Mouse (Mus musculus) forebrain, embryonic 14.5 days (tissue): ENCODE results near the gene Timm22. TPM values are rescaled to one million over a fixed set of nuclear protein-coding genes. Genes with fewer than 3 reads are reported as not detected.

Experiments used
- ATAC-seq: fragments of 200-750 bp; cut with Nextera tagmentation; 2 replicates; pipeline ENCODE4 v1.8.0; 2017; ENCODE audit warnings: mild to moderate bottlenecking, moderate library complexity
- DNase-seq: peaks from one replicate; pipeline ENCODE4 v3.0.0-alpha.2; 2015; ENCODE audit warnings: low spot score
- H3K27ac ChIP-seq: fragments of 300-500 bp; sonication (generic); 2 replicates; pipeline ENCODE4 v1.5.1; 2014; ENCODE audit warnings: low read depth, mild to moderate bottlenecking, control low read depth, low read length, moderate library complexity
- H3K27me3 ChIP-seq: fragments of 300-500 bp; sonication (generic); replicated peaks from 2 replicates; pipeline ENCODE4 v1.6.1; 2014; ENCODE audit warnings: low read length, control low read depth, mixed read lengths; ENCODE audit not compliant: control insufficient read depth, insufficient read depth
- H3K36me3 ChIP-seq: fragments of 300-500 bp; sonication (generic); 2 replicates; pipeline ENCODE4 v1.6.1; 2014; ENCODE audit warnings: low read length, control low read depth; ENCODE audit not compliant: control insufficient read depth, insufficient read depth
- H3K4me1 ChIP-seq: fragments of 300-500 bp; sonication (generic); 2 replicates; pipeline ENCODE4 v1.6.1; 2014; ENCODE audit warnings: antibody characterized with exemption, low read length, control low read depth; ENCODE audit not compliant: control insufficient read depth, insufficient read depth
- H3K4me2 ChIP-seq: fragments of 300-500 bp; sonication (generic); 2 replicates; pipeline ENCODE4 v1.6.1; 2014; ENCODE audit warnings: mild to moderate bottlenecking, control low read depth, low read length
- H3K4me3 ChIP-seq: fragments of 300-500 bp; sonication (generic); 2 replicates; pipeline ENCODE4 v1.5.1; 2014; ENCODE audit warnings: low read depth, low read length, control low read depth
- H3K9ac ChIP-seq: fragments of 300-500 bp; sonication (generic); 2 replicates; pipeline ENCODE4 v1.6.1; 2014; ENCODE audit warnings: mild to moderate bottlenecking, low read length, control low read depth, moderate library complexity
- H3K9me3 ChIP-seq: fragments of 300-500 bp; sonication (generic); replicated peaks from 2 replicates; pipeline ENCODE4 v1.6.1; 2016; ENCODE audit warnings: low read length, control low read depth, mixed read lengths; ENCODE audit not compliant: control insufficient read depth
- WGBS: fragments of 180-500 bp; shearing (Covaris S2); extraction: QIAGEN DNeasy Blood & Tissue Kit; methylation state at CpG from one replicate; pipeline ENCODE4 v1.1.7; 2014; 5-methylcytosine and 5-hydroxymethylcytosine counted together
- polyA plus RNA-seq: library from polyadenylated mRNA; unstranded; fragments of >200 nt; fragmentation: Nextera tagmentation; extraction: Ambion mirVana; gene quantifications from 2 replicates; pipeline ENCODE4 v1.2.1, GENCODE M21; 2014

Timm22 gene
- polyA plus RNA-seq: 125 TPM in 2 replicates

DNA sequence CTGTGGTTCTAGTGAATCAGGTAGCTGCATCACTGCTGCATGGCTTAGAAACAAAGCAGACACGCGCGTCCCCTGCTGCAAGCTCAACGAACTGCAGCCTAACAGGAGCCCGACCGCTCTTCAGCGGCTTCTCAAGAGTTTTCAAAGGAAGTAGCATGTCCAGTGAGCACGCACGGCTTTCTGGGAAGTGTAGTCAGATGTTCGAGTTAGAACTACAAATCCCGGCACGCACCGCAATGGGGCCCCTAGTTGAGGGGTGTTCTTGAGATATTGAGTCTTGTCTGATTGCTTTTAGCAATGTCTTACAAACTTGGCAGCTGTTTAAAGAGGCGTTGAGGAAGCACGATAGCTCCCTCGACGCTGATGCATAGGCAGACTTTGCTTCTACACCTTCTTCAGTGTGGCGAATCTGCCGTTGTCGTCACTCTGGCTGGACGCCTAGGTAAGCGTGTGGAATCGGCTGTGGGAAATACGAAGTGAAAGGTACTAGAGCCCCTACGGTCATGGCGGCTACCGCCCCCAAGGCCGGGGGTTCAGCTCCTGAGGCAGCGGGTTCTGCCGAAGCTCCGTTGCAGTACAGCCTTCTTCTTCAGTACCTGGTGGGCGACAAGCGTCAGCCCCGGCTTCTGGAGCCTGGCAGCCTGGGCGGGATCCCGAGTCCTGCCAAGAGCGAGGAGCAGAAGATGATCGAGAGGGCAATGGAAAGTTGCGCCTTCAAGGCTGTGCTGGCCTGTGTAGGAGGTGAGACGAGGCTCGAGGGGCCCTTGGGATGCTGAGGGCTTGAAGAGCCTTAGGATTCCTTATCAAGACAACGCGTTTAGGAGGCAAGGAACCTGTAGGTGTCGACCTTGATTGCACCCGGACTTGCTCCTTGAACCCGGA lies at the start of gene Timm22:
Timm22 (plus strand) TSS at position 251 of the 882 bp plus-strand sequence.
- H3K9ac ChIP-seq: peak within 1 kb of the TSS; percentile 84
- H3K27ac ChIP-seq: no peak within 1 kb of the TSS
- DNase-seq: peak; percentile 99
- no peaks in the 10 kb centered on the region for H3K27me3 ChIP-seq
- H3K9me3 ChIP-seq: no peaks in the 10 kb centered on the region
- peak within 1 kb of the TSS; percentile 79 for H3K4me2 ChIP-seq
- peak within 1 kb of the TSS; percentile 56 for H3K4me3 ChIP-seq
- peak; percentile 97 for ATAC-seq
- H3K36me3 ChIP-seq: peaks cover 8% of the 10 kb centered on the region; the same call in 1 of the 2 replicates
- H3K4me1 ChIP-seq: 0 out of 2 replicates have a peak, but pooled peaks cover 2% of the 10 kb centered on the region
- 1% methylated on average over 46 of the region's 46 CpGs for WGBS

DNA sequence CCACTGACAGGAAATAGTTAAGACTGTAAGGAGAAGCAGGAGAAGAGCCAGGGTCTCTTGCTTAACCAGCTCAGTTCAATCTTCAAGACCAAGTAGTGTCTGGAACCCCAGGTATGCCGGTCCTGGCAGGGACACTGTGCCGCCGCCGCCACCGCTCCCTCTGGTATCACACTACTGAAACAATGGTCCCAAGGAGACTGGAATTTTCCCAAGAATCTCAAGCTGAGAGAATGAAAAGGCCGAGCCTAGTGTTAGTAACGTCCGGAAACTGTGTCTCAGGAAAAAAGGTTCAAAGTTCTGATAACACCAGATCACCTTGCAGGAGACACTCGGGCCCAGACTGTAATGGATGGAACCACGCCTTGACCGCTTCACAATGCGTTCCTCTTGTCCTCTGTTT lies 49.3 kb upstream of the Timm22 start:
- 22% methylated on average over 12 of the region's 12 CpGs for WGBS
- Histone ChIP-seq H3K27ac (no peak overlapping the region), H3K4me1 (peaks cover 18% of the 10 kb centered on the region)

DNA sequence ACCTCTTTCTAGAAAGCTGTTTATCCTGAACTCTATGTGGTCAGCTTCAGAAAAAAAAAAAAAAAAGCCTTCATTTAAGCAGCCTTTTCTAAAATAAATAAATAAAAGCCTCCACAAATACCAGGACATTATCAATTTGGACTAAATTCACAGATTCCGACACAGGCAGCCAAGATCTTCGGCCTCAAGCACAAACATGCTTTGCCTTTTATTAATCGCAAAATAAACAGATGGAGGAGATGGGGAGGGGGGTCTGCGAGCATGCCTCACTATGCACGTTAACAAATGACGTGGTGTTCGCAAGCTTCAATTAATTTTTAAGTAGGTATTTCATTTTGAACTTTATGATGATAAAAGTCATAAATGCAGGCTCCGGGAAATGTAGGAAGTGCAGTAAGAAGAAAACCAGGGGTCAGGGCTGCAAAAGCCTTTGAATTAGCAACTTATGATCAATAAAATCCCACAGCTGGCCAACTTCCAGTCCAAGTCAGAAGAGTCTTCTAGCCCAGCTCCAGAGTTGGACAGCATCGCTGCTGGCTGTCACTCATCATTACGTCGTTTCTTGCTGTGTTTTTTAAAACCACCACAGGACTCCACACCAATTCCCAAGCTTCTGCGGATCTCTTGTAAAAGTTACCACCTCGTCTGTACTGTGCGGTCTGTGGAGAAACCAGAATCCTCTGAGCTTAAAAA lies 48.0 kb upstream of the Timm22 start:
- ATAC-seq (no peak), DNase-seq (peak; percentile 48)
- H3K9me3 ChIP-seq: no peaks in the 10 kb centered on the region
- no peaks in the 10 kb centered on the region for H3K27me3 ChIP-seq
- no peak overlapping the region for H3K4me3 ChIP-seq
- peaks cover 17% of the 10 kb centered on the region for H3K4me1 ChIP-seq
- H3K36me3 ChIP-seq: no peaks in the 10 kb centered on the region
- H3K9ac ChIP-seq: no peak overlapping the region
- no peak overlapping the region for H3K4me2 ChIP-seq
- 17% methylated on average over 14 of the region's 14 CpGs for WGBS
- H3K27ac ChIP-seq: no peak overlapping the region

More for the DNA sequence above, 49.3 kb upstream of the Timm22 start:
- Histone ChIP-seq H3K4me2 (no peak overlapping the region), H3K4me3 (no peak overlapping the region), H3K36me3 (no peaks in the 10 kb centered on the region), H3K27me3 (no peaks in the 10 kb centered on the region), H3K9me3 (no peaks in the 10 kb centered on the region), H3K9ac (no peak overlapping the region)
- DNase-seq (no peak), ATAC-seq (no peak)

DNA sequence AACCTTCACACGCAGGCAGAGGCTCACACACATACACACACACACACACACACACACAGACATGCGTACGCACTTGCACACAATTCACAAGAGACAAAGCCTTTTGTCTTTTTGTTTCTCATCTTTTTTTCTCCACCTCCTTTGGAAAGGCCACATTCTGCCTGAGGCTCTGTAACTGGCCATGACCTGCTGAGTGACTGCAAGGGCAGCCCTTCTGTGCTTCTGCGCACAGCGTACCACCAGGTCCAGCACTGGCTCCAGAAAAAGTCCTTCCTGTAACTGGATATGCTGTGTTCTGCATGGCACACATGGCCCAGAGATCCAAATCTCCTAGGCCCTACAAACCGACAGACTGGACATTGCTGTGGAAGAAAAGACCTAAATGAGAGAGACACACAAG lies 46.5 kb upstream of the Timm22 start:
- Histone ChIP-seq H3K4me3 (no peak overlapping the region), H3K27me3 (no peaks in the 10 kb centered on the region), H3K4me1 (peaks cover 19% of the 10 kb centered on the region), H3K9ac (no peak overlapping the region), H3K27ac (no peak overlapping the region), H3K36me3 (no peaks in the 10 kb centered on the region), H3K9me3 (no peaks in the 10 kb centered on the region), H3K4me2 (no peak overlapping the region)
- DNase-seq: no peak
- 55% methylated on average over 6 of the region's 6 CpGs for WGBS
- no peak for ATAC-seq

DNA sequence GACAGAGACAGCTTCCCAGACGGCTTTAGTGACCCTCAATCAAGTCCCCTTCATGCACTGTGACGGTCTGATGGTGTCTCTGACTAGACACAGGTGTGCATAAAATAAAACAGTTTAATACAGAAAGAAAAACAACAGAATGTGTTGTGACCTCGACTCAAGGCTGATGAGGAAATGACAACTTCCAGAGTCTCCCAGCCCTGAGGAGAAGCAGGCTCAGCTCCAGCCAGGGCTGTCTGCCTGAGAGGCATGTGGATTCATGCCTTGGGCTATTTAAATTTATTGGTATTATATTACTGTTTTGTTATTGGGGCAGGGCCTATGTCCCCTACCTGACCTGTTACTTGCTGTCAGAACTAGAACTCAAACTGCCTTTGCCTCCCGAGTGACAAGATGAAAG lies 45.3 kb upstream of the Timm22 start:
- Histone ChIP-seq H3K27ac (no peak overlapping the region), H3K27me3 (no peaks in the 10 kb centered on the region), H3K9ac (no peak overlapping the region), H3K36me3 (no peaks in the 10 kb centered on the region), H3K4me2 (no peak overlapping the region), H3K4me1 (peaks cover 19% of the 10 kb centered on the region), H3K4me3 (no peak overlapping the region), H3K9me3 (no peaks in the 10 kb centered on the region)
- 87% methylated on average over 4 of the region's 4 CpGs for WGBS
- DNase-seq (no peak), ATAC-seq (no peak)

DNA sequence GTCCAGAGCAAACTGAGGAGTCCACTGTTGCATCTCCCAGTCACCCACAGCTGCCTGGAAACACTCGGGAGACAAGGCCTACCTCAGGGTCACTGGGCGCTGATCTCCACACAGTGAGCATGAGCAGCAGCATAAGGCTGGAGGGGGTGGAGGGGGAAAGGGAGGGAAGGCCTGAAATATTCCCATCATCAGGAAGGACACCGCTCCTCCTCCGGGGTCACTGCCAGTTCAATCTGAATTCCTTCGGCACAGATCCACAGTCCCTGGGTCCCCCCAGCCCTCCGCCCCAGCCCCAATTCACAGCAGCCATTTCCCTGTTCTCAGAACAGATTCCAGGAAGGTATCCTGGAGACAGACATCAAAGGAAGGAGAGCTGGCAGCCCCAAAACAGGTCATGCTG lies 43.6 kb upstream of the Timm22 start:
- DNase-seq (no peak), ATAC-seq (peak; percentile 32; the same call in 1 of the 2 replicates)
- WGBS: 25% methylated on average over 6 of the region's 6 CpGs
- no peaks in the 10 kb centered on the region for H3K9me3 ChIP-seq
- no peak overlapping the region for H3K4me2 ChIP-seq
- H3K4me1 ChIP-seq: peaks cover 12% of the 10 kb centered on the region
- H3K36me3 ChIP-seq: no peaks in the 10 kb centered on the region
- H3K4me3 ChIP-seq: no peak overlapping the region
- H3K27ac ChIP-seq: no peak overlapping the region
- H3K9ac ChIP-seq: no peak overlapping the region
- no peaks in the 10 kb centered on the region for H3K27me3 ChIP-seq

DNA sequence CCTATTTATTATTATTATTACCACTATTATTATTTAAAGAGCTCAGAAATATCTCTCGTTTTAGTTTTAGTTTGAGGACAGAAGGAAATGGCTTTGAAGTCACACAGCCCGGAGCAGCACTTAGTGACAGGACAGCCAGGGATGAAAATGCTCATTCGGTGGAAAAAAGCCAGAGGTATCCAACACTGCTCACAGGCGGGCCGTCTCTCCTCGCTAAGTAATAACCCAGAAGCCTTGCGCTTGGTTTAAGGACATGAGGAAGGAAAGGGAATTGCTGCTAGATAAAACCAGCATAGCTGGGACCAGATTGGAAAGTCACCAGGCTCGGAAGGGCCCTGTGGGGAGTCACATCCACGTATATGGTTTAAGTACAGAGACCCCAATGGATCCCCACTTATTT lies 43.1 kb upstream of the Timm22 start:
- H3K9ac ChIP-seq: no peak overlapping the region
- no peak for DNase-seq

DNA sequence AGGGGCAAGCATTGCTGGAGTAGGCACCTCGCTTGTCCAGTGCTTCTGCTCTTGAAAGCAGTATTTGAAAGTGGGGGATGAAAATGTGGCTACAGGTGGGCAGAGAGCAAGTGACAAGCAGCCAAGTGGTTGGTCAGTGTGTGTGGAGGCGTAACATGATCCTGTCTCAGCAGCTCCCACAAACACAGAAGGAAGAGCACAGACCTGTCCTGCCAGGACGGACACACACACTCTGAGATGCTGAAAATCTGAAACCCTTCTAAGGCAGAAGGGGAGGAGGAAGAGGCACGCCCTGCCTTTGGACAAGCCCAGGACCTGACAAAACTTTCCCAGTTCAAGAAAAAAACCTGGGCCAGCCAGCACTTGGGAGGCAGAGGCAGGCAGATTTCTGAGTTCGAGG lies 42.7 kb upstream of the Timm22 start:
- Histone ChIP-seq H3K4me1 (peaks cover 10% of the 10 kb centered on the region), H3K4me3 (no peak overlapping the region), H3K27ac (no peak overlapping the region; the same call in 1 of the 2 replicates), H3K4me2 (no peak overlapping the region), H3K9me3 (no peaks in the 10 kb centered on the region), H3K27me3 (no peaks in the 10 kb centered on the region), H3K9ac (no peak overlapping the region), H3K36me3 (no peaks in the 10 kb centered on the region)
- WGBS: 75% methylated on average over 5 of the region's 5 CpGs
- no peak for ATAC-seq
- DNase-seq: no peak

More for the DNA sequence above, 43.1 kb upstream of the Timm22 start:
- no peaks in the 10 kb centered on the region for H3K9me3 ChIP-seq
- H3K4me1 ChIP-seq: peaks cover 12% of the 10 kb centered on the region
- H3K36me3 ChIP-seq: no peaks in the 10 kb centered on the region
- no peak overlapping the region for H3K4me2 ChIP-seq
- H3K27me3 ChIP-seq: no peaks in the 10 kb centered on the region
- H3K4me3 ChIP-seq: no peak overlapping the region
- ATAC-seq: no peak
- WGBS: 25% methylated on average over 9 of the region's 9 CpGs
- H3K27ac ChIP-seq: no peak overlapping the region; the same call in 1 of the 2 replicates
